Mouse (Mus musculus): ENCODE measurements around the gene Bmp5. TPM values are rescaled to one million over a fixed set of nuclear protein-coding genes. Genes with fewer than 3 reads are reported as not detected.
A peak's percentile ranks its signal among the peaks of the same experiment; 100 is the strongest.

Gene Bmp5
- total RNA-seq, 2 experiments from 2014 or later: 1.1 to 1.4 TPM

GRCm38 (mm10) chr9:75927196-75927880 lies 152.2 kb downstream of the Bmp5 start:
- intact Hi-C loops (cut with DNase I): no loop called here
- peak; percentile 9 to 28 for DNase-seq

DNA sequence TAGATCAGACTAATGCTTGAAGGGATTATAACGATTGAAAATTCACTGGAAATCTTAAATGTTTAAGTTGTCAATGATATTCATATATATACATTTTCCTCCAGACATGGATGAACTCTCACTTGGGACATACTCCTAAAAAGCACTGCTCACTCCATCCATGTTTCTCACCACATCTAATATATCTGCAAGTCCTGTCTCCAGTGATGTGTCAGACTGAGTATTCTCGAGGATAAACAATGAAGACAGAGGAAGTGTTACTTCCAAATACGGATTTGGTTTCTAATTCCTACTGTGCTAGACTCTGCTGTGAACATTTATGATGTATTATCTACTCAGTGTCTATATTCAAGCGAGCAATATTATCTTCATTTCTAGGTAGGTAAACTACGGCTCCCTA lies 152.9 kb downstream of the Bmp5 start:
- no peak for DNase-seq
- intact Hi-C loops (cut with DNase I): no loop called here

GRCm38 (mm10) chr9:75944663-75945062 lies 169.5 kb downstream of the Bmp5 start:
- DNase-seq: no peak

More at GRCm38 (mm10) chr9:75944663-75945062, 169.5 kb downstream of the Bmp5 start:
- intact Hi-C loops (cut with DNase I): no loop called here

Small RNA genes lying within 50 kb of the gene (microRNA-seq; reads per million reads assigned to microRNA genes)
- gene Gm44355: 0 reads per million in 2 experiments

Other genes with a start within 250 kb of the Bmp5 start
- 10 to 100 TPM; 85.9 to 86.1 TPM for gene Tmod3, start 215.7 kb upstream of the Bmp5 start, total RNA-seq (2021)
- 1 to 10 TPM; 4.6 to 5.0 TPM for gene Tmod2, start 164.0 kb upstream of the Bmp5 start, total RNA-seq (2021)
- 1 to 10 TPM; 8.2 to 8.7 TPM for gene Lysmd2, start 149.6 kb upstream of the Bmp5 start, total RNA-seq (2021)
- gene Scg3, start 91.3 kb upstream of the Bmp5 start, total RNA-seq (2021): under 1 TPM; 0.49 to 0.62 TPM
- gene Hmgcll1, start 239.5 kb downstream of the Bmp5 start, total RNA-seq (2021): under 1 TPM; 0.12 to 0.17 TPM

Measured in heart, postnatal 14 days (tissue).